ENCODE assay signal across 16 mouse cellular contexts in genomic region chr12:3886601-3887000, GRCm38 (mm10).
A peak's percentile ranks its signal among the peaks of the same experiment; 100 is the strongest.
DNase-seq lines count a peak whose midpoint lies in the region; ATAC-seq and TF ChIP-seq lines count a peak whose summit lies in the region.
"Had no signal": no experiment of that assay in that cellular context is flagged by ENCODE, and none has a peak within 500 bp of the region (broad histone marks: within the 10 kb centered on the region; RNA-seq: fewer than 3 reads in every experiment).

No protein-coding gene starts in this region.

- H3K4me1 ChIP-seq in heart, embryonic 10.5 days: peaks cover 85% of the 10 kb centered on the region
- H3K4me1 ChIP-seq in lung, embryonic 14.5 days (ENCODE audit: insufficient read depth): peaks cover 42% of the 10 kb centered on the region
- peaks cover 61% of the 10 kb centered on the region for H3K4me1 ChIP-seq in hindbrain, embryonic 14.5 days (replicated peaks; ENCODE audit: control insufficient read depth, insufficient read depth, low read length)
- H3K4me1 ChIP-seq in olfactory bulb, adult 2 months (ENCODE audit: control insufficient read depth, insufficient read depth, low read length): peaks cover 71% of the 10 kb centered on the region

- H3K36me3 ChIP-seq in heart, embryonic 10.5 days: peaks cover 12% of the 10 kb centered on the region; the same call in 1 of the 2 replicates
- peaks cover 53% of the 10 kb centered on the region for H3K36me3 ChIP-seq in lung, embryonic 14.5 days (ENCODE audit: insufficient read depth)
- H3K36me3 ChIP-seq in hindbrain, embryonic 14.5 days (replicated peaks; ENCODE audit: control insufficient read depth, insufficient read depth): peaks cover 11% of the 10 kb centered on the region; the same call in 1 of the 2 replicates

- H3K4me2 ChIP-seq in lung, embryonic 14.5 days: no peak overlapping the region
- H3K4me2 ChIP-seq in hindbrain, embryonic 14.5 days (replicated peaks): no peak overlapping the region

- H3K4me3 ChIP-seq in heart, embryonic 10.5 days: no peak overlapping the region
- H3K4me3 ChIP-seq in lung, embryonic 14.5 days (ENCODE audit: low read depth, low read length): no peak overlapping the region
- H3K4me3 ChIP-seq in hindbrain, embryonic 14.5 days (replicated peaks; ENCODE audit: low read length): no peak overlapping the region
- no peak overlapping the region for H3K4me3 ChIP-seq in olfactory bulb, adult 2 months (ENCODE audit: insufficient read depth, low read depth, low read length)
- H3K4me3 ChIP-seq: erythroblast, embryonic 14.5 days; limb, embryonic 13.5 days had no signal

- DNase-seq in heart, embryonic 10.5 days (ENCODE audit: low spot score): no peak
- no peak for DNase-seq in heart, adult 11 months
- DNase-seq in lung, embryonic 14.5 days: no peak
- DNase-seq in lung, adult 18-20 months: no peak
- no peak for DNase-seq in hindbrain, embryonic 14.5 days (ENCODE audit: low spot score)
- DNase-seq in right cerebral cortex, adult 18-20 months: no peak
- DNase-seq in cerebellum, postnatal 14 days: no peak
- DNase-seq: adrenal gland, postnatal 14 days; cerebellum, adult 2 months; heart, postnatal 10 days; kidney, postnatal 4 days; spleen, adult 18-20 months had no signal

- no peak for TF ChIP-seq CTCF in lung, embryonic 14.5 days (IDR thresholded peaks at IDR 0.05; ENCODE audit: low read depth)
- no peak for TF ChIP-seq CTCF in olfactory bulb, adult 2 months (IDR thresholded peaks at IDR 0.05; ENCODE audit: insufficient read depth, low read depth, low read length)

- H3K9ac ChIP-seq in lung, embryonic 14.5 days: no peak overlapping the region
- H3K9ac ChIP-seq in hindbrain, embryonic 14.5 days: no peak overlapping the region
- H3K9ac ChIP-seq: limb, embryonic 13.5 days had no signal

- no peaks in the 10 kb centered on the region; the same call in 1 of the 2 replicates for H3K9me3 ChIP-seq in heart, embryonic 10.5 days
- no peaks in the 10 kb centered on the region for H3K9me3 ChIP-seq in lung, embryonic 14.5 days (ENCODE audit: low read depth, low read length)
- H3K9me3 ChIP-seq in hindbrain, embryonic 14.5 days (ENCODE audit: control insufficient read depth, low read length): no peaks in the 10 kb centered on the region
- H3K9me3 ChIP-seq: limb, embryonic 13.5 days had no signal

- 40% methylated on average over 2 of the region's 2 CpGs for WGBS in heart, embryonic 10.5 days
- 39% methylated on average over 2 of the region's 2 CpGs for WGBS in lung, embryonic 14.5 days
- 29% methylated on average over 2 of the region's 2 CpGs for WGBS in hindbrain, embryonic 14.5 days
- WGBS in olfactory bulb, adult 2 months: 28% methylated on average over 2 of the region's 2 CpGs

- peak overlapping the region; percentile 96 for H3K27ac ChIP-seq in heart, embryonic 10.5 days
- H3K27ac ChIP-seq in lung, embryonic 14.5 days (ENCODE audit: low read depth): peak overlapping the region; percentile 33; the same call in 1 of the 2 replicates
- H3K27ac ChIP-seq in hindbrain, embryonic 14.5 days: peak overlapping the region; percentile 91
- H3K27ac ChIP-seq in olfactory bulb, adult 2 months (ENCODE audit: insufficient read depth, low read depth, low read length): peak overlapping the region; percentile 97; the same call in 1 of the 2 replicates

- H3K27me3 ChIP-seq in heart, embryonic 10.5 days (ENCODE audit: insufficient read depth, poor library complexity, severe bottlenecking): no peaks in the 10 kb centered on the region
- no peaks in the 10 kb centered on the region for H3K27me3 ChIP-seq in lung, embryonic 14.5 days (ENCODE audit: insufficient read depth, low read length)
- no peaks in the 10 kb centered on the region for H3K27me3 ChIP-seq in hindbrain, embryonic 14.5 days (ENCODE audit: control insufficient read depth, insufficient read depth, low read length)
- H3K27me3 ChIP-seq: limb, embryonic 13.5 days; Patski had no signal

- no peak for TF ChIP-seq POLR2A in olfactory bulb, adult 2 months (IDR thresholded peaks at IDR 0.05; ENCODE audit: insufficient read depth, low read depth, low read length)

- ATAC-seq in lung, embryonic 14.5 days (ENCODE audit: insufficient read depth): no peak
- no peak for ATAC-seq in hindbrain, embryonic 14.5 days (ENCODE audit: low FRiP score)

Comparison
In these comparisons a context has a peak if more than half of its experiments do, and no peak if none do; other contexts are left out.
1. H3K27ac ChIP-seq: peak in every context shown above with its lines; median percentile 97 in olfactory bulb, adult 2 months; 96 in heart, embryonic 10.5 days; 91 in hindbrain, embryonic 14.5 days; 33 in lung, embryonic 14.5 days.